Mouse (Mus musculus) heart, embryonic 15.5 days (tissue): Measurements from ENCODE around the gene Tatdn2. TPM values are rescaled to one million over a fixed set of nuclear protein-coding genes. Genes with fewer than 3 reads are reported as not detected.
"Not testable (repeated sequence)": the region's sequence is repeated elsewhere in the genome, so short reads cannot be mapped to it uniquely, and the experiment has no call there.

Experiments
- ATAC-seq: fragments of 200-750 bp; cut with Nextera tagmentation; replicated peaks from 2 replicates; pipeline ENCODE4 v1.8.0; 2017; ENCODE audit warnings: low read depth, moderate TSS enrichment; ENCODE audit not compliant: insufficient number of reproducible peaks, insufficient read depth, low FRiP score
- H3K27ac ChIP-seq: fragments of 300-500 bp; sonication (generic); 2 replicates; pipeline ENCODE4 v1.5.1; 2015; ENCODE audit warnings: mild to moderate bottlenecking, inconsistent platforms
- H3K27me3 ChIP-seq: fragments of 300-500 bp; sonication (generic); 2 replicates; pipeline ENCODE4 v1.6.1; 2015; ENCODE audit warnings: inconsistent platforms
- H3K36me3 ChIP-seq: fragments of 300-500 bp; sonication (generic); 2 replicates; pipeline ENCODE4 v1.6.1; 2015; ENCODE audit warnings: mild to moderate bottlenecking, inconsistent platforms
- H3K4me1 ChIP-seq: fragments of 300-500 bp; sonication (generic); replicated peaks from 2 replicates; pipeline ENCODE4 v1.6.1; 2015; ENCODE audit warnings: inconsistent platforms
- H3K4me2 ChIP-seq: fragments of 300-500 bp; sonication (generic); 2 replicates; pipeline ENCODE4 v1.6.1; 2015; ENCODE audit warnings: inconsistent platforms, mild to moderate bottlenecking, moderate library complexity
- H3K4me3 ChIP-seq: fragments of 300-500 bp; sonication (generic); 2 replicates; pipeline ENCODE4 v1.5.1; 2015; ENCODE audit warnings: mild to moderate bottlenecking, inconsistent platforms
- H3K9ac ChIP-seq: fragments of 300-500 bp; sonication (generic); 2 replicates; pipeline ENCODE4 v1.6.1; 2015; ENCODE audit warnings: mild to moderate bottlenecking, inconsistent platforms
- H3K9me3 ChIP-seq: fragments of 300-500 bp; sonication (generic); replicated peaks from 2 replicates; pipeline ENCODE4 v1.6.1; 2016; ENCODE audit warnings: inconsistent platforms
- WGBS: fragments of 180-500 bp; shearing (Covaris S2); methylation state at CpG from one replicate; pipeline ENCODE4 v1.1.7; 2015; ENCODE audit warnings: mixed read lengths; 5-methylcytosine and 5-hydroxymethylcytosine counted together
- polyA plus RNA-seq: library from polyadenylated mRNA; unstranded; fragments of >200 nt; fragmentation: Nextera tagmentation; extraction: Ambion mirVana; gene quantifications from 2 replicates; pipeline ENCODE4 v1.2.1, GENCODE M21; 2015

The Tatdn2 gene
- polyA plus RNA-seq, 1 experiment from 2014 or later = 0.77 TPM

DNA sequence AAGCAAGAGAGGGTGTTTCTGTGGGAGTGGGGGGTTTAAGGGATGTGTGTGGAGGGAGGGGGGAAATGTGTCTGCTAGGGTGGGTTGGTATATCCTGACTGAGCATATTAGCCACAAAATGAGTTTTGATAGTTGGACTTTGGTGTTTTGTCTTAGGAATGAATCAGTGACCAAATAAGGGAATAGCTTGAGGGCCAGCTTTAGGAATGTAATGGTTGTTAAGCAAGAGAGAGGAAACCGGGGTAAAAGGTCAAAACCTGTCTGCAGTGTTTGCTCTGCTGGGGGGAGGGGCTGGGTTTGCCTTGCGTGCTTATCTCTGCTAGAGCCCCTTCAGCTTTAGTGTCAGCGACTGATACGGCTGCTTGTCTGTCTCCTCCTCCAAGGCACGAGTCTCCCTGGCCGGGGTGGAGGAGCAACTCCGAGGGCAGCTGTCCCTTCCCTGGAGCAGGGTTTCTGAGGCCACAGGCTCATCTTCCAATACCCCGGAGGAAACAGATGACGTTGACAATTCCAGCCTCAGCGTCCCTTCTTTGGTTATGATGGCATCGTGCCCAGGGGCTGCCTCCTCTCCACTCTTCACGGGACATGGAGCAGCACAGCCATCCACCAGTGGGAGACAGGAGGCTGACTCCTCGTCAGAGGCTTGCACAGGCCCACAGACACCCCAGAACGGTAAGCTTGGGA lies 6.3 kb upstream of the Tatdn2 start:
- peak overlapping the region; percentile 30 for H3K4me3 ChIP-seq
- WGBS = 4% methylated on average over 14 of the region's 14 CpGs
- ATAC-seq = peak; percentile 78
- peaks cover 27% of the 10 kb centered on the region for H3K4me1 ChIP-seq
- H3K27ac ChIP-seq = peak overlapping the region; percentile 89
- H3K9me3 ChIP-seq = no peaks in the 10 kb centered on the region
- H3K4me2 ChIP-seq = peak overlapping the region; percentile 56
- H3K9ac ChIP-seq = peak overlapping the region; percentile 43; the same call in 1 of the 2 replicates
- no peaks in the 10 kb centered on the region for H3K27me3 ChIP-seq
- no peaks in the 10 kb centered on the region for H3K36me3 ChIP-seq

DNA sequence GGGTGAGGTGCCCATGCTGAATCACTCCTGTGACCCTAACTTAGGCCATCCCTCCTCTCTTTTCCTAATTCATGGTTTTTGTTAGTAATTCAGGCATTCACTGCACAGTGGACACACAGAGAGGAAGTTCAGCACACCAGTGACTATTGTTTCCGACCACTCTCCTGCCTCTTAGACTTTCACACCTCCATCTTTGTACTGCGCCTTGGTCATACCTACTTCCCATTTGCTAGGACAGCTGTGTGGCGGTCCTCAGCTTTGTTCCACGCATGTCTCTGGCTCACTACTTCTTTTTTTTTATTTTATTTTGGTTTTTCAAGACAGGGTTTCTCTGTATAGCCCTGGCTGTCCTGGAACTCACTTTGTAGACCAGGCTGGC lies 5.8 kb upstream of the Tatdn2 start:
- 65% methylated on average over 4 of the region's 4 CpGs for WGBS
- Histone ChIP-seq H3K9me3 (no peaks in the 10 kb centered on the region), H3K36me3 (no peaks in the 10 kb centered on the region), H3K9ac (peak overlapping the region; percentile 43; the same call in 1 of the 2 replicates), H3K27me3 (no peaks in the 10 kb centered on the region), H3K27ac (peak overlapping the region; percentile 89), H3K4me2 (peak overlapping the region; percentile 56), H3K4me3 (peak overlapping the region; percentile 30; the same call in 1 of the 2 replicates), H3K4me1 (peaks cover 31% of the 10 kb centered on the region)
- ATAC-seq = no peak

DNA sequence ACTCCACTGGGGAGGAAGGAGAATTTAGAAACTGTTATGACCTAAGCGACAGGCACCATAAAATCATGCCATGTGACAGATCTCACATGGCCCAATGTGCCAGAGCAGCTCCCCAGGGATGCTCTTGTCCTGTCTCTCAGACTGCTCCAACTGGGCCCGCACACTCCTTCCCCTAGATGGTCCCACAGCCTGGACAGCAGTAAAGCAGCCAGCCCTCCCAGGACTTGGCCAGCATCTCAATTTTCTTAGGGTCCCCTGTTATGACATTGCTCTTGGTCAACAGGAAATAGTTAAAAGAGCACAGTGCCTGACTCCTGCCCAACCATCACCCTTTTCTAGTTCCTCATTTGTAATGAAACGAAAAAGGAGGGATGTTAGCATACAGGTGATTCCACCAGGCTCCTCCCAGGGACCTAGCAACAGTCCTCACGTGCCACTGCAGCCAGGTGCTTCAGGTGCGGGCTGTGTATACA lies 4.2 kb upstream of the Tatdn2 start:
- Histone ChIP-seq H3K9ac (no peak overlapping the region), H3K27ac (no peak overlapping the region), H3K4me1 (peaks cover 30% of the 10 kb centered on the region), H3K36me3 (no peaks in the 10 kb centered on the region), H3K9me3 (no peaks in the 10 kb centered on the region), H3K4me3 (no peak overlapping the region), H3K4me2 (no peak overlapping the region), H3K27me3 (no peaks in the 10 kb centered on the region)
- 74% methylated on average over 5 of the region's 5 CpGs for WGBS
- no peak for ATAC-seq

DNA sequence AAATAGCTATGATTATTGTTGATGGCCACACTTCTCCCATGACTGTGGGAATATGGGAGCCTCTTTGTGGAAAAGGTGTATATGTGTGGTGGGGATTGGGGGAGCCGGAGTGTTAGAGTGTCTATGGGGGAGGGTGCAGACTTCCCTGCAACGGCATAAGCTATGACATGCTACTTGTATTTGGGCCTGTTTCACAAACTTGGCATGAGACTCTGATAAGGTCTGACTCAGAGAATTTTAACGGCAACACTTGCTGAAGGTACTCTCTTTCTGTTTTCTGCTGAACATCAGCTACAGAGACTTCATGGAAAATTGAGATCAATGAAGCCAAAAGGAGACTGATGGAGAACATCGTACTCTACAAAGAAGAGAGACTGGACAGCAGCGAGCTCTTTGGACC lies 3.5 kb upstream of the Tatdn2 start:
- H3K9me3 ChIP-seq = no peaks in the 10 kb centered on the region
- H3K27me3 ChIP-seq = no peaks in the 10 kb centered on the region
- H3K36me3 ChIP-seq = no peaks in the 10 kb centered on the region
- WGBS = 69% methylated on average over 5 of the region's 5 CpGs
- no peak overlapping the region for H3K4me2 ChIP-seq
- ATAC-seq = no peak
- no peak overlapping the region for H3K4me3 ChIP-seq
- H3K4me1 ChIP-seq = peaks cover 36% of the 10 kb centered on the region
- H3K9ac ChIP-seq = no peak overlapping the region
- H3K27ac ChIP-seq = no peak overlapping the region

DNA sequence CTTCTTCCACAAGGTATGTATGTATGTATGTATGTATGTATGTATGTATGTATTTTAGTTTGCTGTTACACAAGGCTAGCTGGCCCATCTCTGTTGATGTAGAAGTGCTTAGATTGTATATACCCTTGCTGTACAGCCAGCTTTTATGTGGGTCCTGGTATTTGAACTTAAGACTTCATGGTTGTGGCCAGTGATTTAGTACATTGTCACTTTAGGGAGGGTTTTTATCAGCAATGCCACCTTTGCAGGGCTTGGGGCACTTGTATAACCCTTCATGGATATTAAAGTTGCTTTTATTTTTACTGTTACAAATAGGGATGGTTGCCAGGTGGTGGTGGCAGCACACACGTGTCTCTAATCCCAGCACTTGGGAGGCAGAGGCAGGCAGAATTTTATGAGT lies 1.6 kb upstream of the Tatdn2 start:
- H3K4me3 ChIP-seq = no peak overlapping the region
- no peak for ATAC-seq
- H3K4me1 ChIP-seq = peaks cover 47% of the 10 kb centered on the region
- H3K36me3 ChIP-seq = peaks cover 5% of the 10 kb centered on the region; the same call in 1 of the 2 replicates
- H3K27me3 ChIP-seq = no peaks in the 10 kb centered on the region
- H3K9ac ChIP-seq = no peak overlapping the region
- H3K9me3 ChIP-seq = no peaks in the 10 kb centered on the region
- no peak overlapping the region for H3K4me2 ChIP-seq
- H3K27ac ChIP-seq = no peak overlapping the region
- WGBS = 80% methylated on average over 1 of the region's 1 CpGs

DNA sequence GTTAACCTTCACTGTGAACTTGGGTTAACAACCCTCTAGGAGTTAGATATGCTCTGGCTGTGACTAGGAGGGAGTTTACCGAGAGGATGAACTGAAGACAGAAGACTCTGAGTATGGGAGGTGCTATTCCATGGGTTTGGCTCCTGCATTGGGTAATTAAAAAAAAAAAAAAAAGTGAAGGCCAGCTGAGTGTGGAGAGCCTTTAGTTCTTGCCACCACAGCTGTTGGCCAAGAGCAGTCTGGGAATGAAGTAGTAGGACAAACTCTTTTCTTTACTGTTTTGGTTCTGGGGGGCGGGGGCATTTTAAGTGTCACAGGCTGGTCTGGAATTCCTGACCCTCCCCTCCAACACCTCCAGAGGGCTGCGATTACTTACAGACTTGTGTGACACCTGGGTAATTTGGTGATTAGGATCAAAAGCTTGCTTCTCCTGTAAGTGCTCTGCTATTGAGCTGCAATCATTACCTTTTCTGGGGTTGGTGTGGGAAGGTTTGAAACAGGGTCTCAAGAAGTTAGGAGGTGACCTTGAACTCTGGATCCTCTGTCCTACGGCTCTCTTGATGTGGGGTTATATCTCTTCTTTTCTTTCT lies 989 bp upstream of the Tatdn2 start:
- no peak for ATAC-seq
- 55% methylated on average over 4 of the region's 4 CpGs for WGBS
- Histone ChIP-seq H3K36me3 (peaks cover 6% of the 10 kb centered on the region; the same call in 1 of the 2 replicates), H3K9me3 (no peaks in the 10 kb centered on the region), H3K4me3 (peak overlapping the region; percentile 75), H3K27me3 (no peaks in the 10 kb centered on the region), H3K4me1 (peaks cover 45% of the 10 kb centered on the region), H3K27ac (peak overlapping the region; percentile 97), H3K4me2 (peak overlapping the region; percentile 93), H3K9ac (no peak overlapping the region; the same call in 1 of the 2 replicates)

DNA sequence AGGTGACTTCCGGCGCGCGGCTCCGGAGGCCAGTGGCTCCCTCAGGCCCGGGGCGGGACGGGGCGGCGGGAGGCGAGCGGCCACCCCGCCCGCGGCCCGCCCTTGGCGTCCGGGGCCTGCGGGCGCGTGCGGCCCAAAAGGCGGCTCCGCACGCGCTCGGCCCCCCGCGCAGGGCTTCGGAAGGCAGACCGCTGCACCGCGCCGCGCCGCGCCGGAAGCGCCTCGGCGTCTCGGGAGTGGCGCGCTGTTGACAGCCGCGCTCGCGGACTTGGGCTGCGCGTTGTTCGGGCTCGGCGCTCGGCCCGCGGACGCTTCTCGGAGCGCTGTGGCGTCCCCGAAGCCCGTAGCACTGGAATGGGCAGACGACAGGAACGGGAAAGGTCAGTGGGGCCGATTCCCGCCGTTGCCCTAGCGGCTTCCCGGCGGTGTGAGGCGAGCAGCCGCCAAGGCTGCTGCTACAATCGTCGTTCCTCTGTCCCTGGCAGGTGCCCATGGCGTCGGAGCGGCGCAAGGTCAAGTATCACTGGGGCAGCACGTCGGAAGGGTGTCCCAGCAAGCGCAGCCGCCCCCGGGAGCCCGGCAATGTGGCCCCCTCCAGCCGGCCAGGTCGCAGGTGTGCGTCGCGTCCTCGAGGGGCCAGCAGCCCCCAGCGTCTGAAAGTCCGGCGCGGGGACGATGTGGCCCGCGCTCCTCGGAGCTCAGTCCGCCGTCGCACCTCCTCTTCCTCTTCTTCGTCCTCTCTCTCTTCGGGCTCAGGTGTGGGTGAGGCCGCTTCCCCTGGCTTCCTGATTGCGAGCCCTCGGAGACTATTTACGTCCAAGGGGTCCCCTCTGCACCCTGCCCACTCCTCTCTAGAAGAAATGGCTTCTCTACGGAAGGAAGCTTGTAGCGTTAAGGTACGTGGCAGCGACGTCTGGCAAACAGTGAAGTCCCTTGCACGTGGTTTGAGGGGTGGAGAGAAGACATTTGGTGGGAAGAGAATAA lies 664 bp downstream of the Tatdn2 start:
- H3K9me3 ChIP-seq = no peaks in the 10 kb centered on the region
- H3K36me3 ChIP-seq = peaks cover 20% of the 10 kb centered on the region
- under 1% methylated on average over 113 of the region's 113 CpGs for WGBS
- peak overlapping the region; percentile 93 for H3K4me2 ChIP-seq
- peak overlapping the region; percentile 75 for H3K4me3 ChIP-seq
- H3K9ac ChIP-seq = peak overlapping the region; percentile 77
- peaks cover 37% of the 10 kb centered on the region for H3K4me1 ChIP-seq
- peak; percentile 3; the same call in 1 of the 2 replicates for ATAC-seq
- H3K27me3 ChIP-seq = no peaks in the 10 kb centered on the region
- H3K27ac ChIP-seq = peak overlapping the region; percentile 97

DNA sequence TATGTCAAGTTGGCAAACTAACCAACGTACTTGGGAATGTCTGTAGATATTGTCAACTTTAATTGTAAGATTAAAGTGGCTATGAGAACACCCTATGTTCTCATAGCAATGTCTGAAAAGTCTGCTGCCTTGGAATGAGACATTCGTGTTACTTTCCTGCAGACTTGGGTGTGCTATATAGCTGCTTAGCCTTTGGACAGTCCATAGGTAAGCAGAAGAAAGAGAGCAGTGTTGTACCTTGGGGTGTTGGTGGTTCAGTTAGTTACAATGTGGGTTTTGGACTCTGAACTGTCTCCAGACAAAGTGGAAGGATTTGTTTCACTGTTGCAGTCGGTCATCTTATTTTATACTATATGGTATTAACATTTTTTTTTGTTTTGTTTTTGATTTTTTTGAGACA lies 15.9 kb downstream of the Tatdn2 start:
- Histone ChIP-seq H3K4me3 (no peak overlapping the region), H3K27me3 (no peaks in the 10 kb centered on the region), H3K9ac (no peak overlapping the region), H3K27ac (no peak overlapping the region), H3K4me1 (no peaks in the 10 kb centered on the region), H3K4me2 (no peak overlapping the region), H3K36me3 (peaks cover 88% of the 10 kb centered on the region), H3K9me3 (no peaks in the 10 kb centered on the region)
- WGBS = 86% methylated on average over 3 of the region's 3 CpGs
- no peak for ATAC-seq

DNA sequence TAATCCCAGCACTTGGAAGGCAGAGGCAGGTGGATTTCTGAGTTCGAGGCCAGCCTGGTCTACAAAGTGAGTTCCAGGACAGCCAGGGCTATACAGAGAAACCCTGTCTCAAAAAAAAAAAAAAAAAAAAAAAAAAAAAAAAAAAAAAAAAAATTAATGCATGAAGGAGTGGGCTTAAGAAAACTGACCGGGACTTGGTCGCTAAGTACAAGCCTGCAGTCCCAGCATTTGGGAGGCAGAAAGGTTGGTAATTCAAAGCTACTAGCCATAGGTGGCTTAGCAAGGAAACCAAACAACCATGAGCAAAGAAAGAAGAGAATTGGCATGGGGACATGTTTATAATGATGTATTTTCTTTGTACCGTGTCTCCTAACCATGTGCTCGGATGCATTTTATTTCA lies 16.5 kb downstream of the Tatdn2 start:
- H3K9me3 ChIP-seq, H3K4me2 ChIP-seq, H3K27me3 ChIP-seq, ATAC-seq, H3K9ac ChIP-seq, H3K27ac ChIP-seq, H3K4me1 ChIP-seq, H3K4me3 ChIP-seq: not testable (repeated sequence)
- H3K36me3 ChIP-seq = peaks cover 81% of the 10 kb centered on the region
- 89% methylated on average over 5 of the region's 5 CpGs for WGBS

DNA sequence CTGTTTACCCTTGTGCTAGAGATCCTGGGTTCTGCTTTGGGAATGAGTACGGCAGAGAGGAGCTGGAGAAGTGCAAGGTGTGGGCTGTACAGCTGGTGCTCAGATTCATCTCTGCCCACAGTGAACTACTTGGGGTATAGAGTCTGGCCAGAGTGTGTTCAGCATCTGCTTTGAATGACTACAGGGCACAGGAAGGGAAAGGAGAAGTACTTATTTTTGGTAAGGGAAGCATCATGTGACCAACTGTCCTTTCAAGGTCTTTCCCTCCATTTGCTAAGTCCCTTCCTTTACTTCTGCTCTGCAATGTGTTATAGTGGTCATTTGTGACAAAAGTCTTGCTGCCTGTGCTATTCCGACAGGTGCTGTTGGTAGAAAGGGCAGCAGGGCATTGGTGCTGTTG lies 17.4 kb downstream of the Tatdn2 start:
- peaks cover 73% of the 10 kb centered on the region for H3K36me3 ChIP-seq

DNA sequence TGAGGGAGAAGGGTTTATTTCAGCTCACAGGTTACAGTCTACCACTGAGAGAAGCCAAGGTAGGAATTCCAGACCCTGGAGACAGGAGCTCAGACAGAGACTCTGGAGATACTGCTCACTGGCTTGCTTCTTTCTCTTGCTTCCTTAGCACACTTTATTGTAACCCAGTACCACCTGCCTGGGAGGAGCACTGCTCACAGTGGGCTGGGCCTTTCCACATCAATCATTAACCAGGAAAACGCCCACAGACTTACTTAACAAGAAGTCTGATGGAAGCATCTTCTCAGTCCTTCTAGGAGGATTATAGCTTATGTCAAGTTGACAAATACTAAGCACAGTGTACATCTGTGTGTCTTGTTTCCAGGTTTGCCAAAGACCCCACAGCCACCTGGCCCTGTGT lies 17.9 kb downstream of the Tatdn2 start:
- Histone ChIP-seq H3K4me2 (no peak overlapping the region), H3K27me3 (no peaks in the 10 kb centered on the region), H3K9me3 (no peaks in the 10 kb centered on the region), H3K36me3 (peaks cover 67% of the 10 kb centered on the region), H3K27ac (no peak overlapping the region), H3K4me3 (no peak overlapping the region), H3K9ac (no peak overlapping the region), H3K4me1 (no peaks in the 10 kb centered on the region)
- WGBS = 70% methylated on average over 1 of the region's 1 CpGs
- ATAC-seq = no peak

More for the DNA sequence above, 17.4 kb downstream of the Tatdn2 start:
- Histone ChIP-seq H3K9me3 (no peaks in the 10 kb centered on the region), H3K4me1 (no peaks in the 10 kb centered on the region), H3K27me3 (no peaks in the 10 kb centered on the region), H3K9ac (no peak overlapping the region), H3K27ac (no peak overlapping the region), H3K4me2 (no peak overlapping the region), H3K4me3 (no peak overlapping the region)
- 92% methylated on average over 2 of the region's 2 CpGs for WGBS
- ATAC-seq = no peak
